Mouse (Mus musculus) naive thymus-derived CD4-positive, alpha-beta T cell, adult 2 months (primary cell): ENCODE results near the gene Gm12216.

Experiments
- DNase-seq: peaks from one replicate; pipeline ENCODE4 v3.0.0-alpha.2; 2011; ENCODE audit warnings: low read depth

Gm12216 gene

DNA sequence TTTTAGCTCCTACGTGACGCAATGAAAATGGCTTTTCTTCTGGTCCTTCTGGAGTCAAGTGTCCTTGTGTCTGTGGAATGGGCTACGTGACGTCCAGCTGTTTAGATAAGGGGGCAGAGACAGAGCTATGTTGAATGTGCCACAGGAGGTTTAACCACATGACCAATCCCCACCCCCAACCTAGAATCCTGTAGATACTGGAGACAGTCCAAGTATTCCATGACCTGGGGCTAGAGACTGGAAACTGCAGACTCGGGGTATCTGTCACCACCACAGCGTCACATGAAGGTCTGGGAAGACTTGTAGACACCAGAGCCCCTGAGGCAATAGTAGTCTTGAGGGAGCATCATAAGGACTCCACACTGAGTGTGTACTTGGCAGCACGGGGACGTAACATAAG lies 63.2 kb downstream of the Gm12216 start:
- no peak for DNase-seq

DNA sequence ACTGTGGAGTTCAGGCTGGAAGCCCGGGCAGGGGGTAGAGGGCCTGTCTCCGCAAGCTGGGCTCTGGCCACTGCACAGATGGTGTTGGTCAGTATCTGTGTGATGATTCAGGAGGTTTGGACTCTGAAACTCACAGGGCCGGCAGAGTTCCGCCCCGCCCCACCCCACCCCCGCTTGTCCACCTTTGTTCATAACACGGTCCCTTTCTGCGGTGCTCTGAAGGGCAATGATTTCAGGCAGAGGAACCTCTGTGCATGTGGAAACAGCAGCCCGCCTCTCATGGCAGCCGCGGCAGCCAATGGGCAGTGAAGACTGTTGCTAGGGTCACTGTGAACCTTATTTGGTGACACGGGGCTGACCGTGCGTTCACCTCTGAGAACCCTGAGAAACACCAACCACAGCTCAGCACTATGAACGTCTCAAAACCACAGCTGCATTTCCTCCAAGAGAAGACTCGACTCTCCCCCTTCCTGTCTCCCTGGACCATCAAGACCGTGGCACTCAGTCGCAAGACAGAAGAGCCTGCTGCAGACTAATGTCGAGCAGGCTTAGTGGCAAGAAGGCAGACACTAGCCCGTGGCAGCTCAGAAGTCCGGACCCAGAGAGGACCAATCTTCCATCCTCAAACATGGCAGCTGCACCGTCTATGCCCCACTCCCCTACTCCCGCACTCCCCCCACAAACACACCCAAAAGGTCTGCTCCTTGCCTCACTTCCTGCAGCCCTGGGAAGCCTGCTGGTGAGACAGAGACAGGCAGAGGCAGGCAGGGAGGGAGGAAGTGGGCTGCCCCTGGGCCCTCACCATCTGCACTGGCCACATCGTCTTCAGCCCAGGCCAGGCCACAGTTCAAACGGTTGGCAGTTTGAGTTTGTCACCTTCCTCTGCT lies 64.1 kb downstream of the Gm12216 start:
- DNase-seq, result peak; percentile 83

GRCm38 (mm10) chr11:53794015-53794414 lies 65.0 kb downstream of the Gm12216 start:
- DNase-seq, result no peak

DNA sequence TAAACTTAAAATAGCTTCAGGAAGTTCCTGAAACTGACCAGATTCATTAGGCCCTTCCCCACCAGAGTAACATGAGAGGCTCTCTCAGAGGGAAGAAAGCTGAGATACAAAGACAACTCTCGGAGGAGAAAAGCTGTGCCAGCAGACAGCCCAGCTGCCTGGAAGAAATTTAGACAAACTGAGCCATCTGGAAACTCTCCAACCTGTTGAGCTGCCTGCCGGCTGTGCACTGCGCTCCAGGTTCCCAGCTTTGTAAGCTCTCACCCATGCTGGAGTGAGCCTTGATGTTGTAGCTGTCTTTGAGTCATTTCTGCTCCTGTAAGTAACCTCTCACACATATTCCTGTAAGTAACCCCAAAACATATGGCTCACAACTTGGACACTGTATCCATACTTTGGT lies 66.1 kb downstream of the Gm12216 start:
- DNase-seq, result no peak

GRCm38 (mm10) chr11:53789277-53789676 lies 69.8 kb downstream of the Gm12216 start:
- no peak for DNase-seq

GRCm38 (mm10) chr11:53788196-53788595 lies 70.9 kb downstream of the Gm12216 start:
- no peak for DNase-seq

GRCm38 (mm10) chr11:53786058-53787031 lies 72.7 kb downstream of the Gm12216 start:
- peak; percentile 60 for DNase-seq

DNA sequence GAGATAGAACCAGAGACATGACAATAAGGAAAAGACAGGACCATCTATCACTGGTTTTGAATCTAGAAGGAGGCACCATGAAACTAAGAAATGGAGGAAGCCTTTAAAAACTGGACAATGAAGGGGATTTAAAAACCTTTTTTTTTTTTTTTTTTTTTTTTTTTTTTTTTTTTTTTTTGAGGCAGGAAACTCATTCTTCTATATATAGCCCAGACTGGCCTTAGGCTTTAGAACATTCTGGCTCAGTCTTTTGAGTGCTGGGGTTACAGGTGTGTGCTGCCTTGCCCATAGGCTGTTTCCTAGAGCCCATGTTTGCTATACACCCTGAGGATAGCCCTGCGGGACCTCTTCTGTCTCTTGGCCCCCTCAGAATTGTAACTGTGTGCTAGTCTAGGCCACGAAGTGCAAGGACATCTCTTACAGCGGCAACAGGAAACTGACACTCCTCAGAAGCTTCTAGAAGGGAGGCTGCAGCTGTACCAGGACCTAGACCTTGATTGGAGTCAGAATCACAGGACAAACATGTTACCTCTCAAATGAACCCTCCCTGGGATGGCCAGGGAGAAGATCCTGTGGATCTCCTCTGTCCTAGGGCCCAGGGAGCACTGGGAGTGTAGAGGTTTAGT lies 73.6 kb downstream of the Gm12216 start:
- DNase-seq, result peak; percentile 70

- no peak for DNase-seq
Observed at GRCm38 (mm10) chr11:53783288-53783687, 75.8 kb downstream of the Gm12216 start.

- DNase-seq, result no peak
Observed at GRCm38 (mm10) chr11:53781964-53782363, 77.1 kb downstream of the Gm12216 start.

GRCm38 (mm10) chr11:53781201-53781775 lies 77.8 kb downstream of the Gm12216 start:
- DNase-seq, result no peak

GRCm38 (mm10) chr11:53780262-53780661 lies 78.8 kb downstream of the Gm12216 start:
- DNase-seq, result no peak

DNA sequence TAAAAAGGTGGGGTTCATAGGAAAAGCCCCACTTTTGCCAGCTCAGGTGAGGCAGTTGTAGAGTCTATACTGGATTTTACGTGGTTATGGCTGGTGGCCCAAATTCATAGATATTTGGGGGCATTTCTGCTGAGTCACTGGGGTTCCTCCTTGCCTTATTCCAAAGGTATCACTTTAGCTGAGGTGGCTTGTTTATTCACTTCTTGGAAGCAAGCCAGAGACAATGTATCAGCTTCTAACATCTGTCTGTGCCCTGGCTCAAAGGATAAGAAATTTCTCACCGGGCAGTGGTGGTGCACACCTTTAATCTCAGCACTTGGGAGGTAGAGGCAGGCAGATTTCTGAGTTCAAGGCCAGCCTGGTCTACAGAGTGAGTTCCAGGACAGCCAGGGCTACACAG lies 79.2 kb downstream of the Gm12216 start:
- DNase-seq, result no peak

GRCm38 (mm10) chr11:53778455-53778854 lies 80.6 kb downstream of the Gm12216 start:
- DNase-seq, result no peak

GRCm38 (mm10) chr11:53777736-53778135 lies 81.3 kb downstream of the Gm12216 start:
- no peak for DNase-seq

GRCm38 (mm10) chr11:53774659-53775255 lies 84.3 kb downstream of the Gm12216 start:
- no peak for DNase-seq

DNA sequence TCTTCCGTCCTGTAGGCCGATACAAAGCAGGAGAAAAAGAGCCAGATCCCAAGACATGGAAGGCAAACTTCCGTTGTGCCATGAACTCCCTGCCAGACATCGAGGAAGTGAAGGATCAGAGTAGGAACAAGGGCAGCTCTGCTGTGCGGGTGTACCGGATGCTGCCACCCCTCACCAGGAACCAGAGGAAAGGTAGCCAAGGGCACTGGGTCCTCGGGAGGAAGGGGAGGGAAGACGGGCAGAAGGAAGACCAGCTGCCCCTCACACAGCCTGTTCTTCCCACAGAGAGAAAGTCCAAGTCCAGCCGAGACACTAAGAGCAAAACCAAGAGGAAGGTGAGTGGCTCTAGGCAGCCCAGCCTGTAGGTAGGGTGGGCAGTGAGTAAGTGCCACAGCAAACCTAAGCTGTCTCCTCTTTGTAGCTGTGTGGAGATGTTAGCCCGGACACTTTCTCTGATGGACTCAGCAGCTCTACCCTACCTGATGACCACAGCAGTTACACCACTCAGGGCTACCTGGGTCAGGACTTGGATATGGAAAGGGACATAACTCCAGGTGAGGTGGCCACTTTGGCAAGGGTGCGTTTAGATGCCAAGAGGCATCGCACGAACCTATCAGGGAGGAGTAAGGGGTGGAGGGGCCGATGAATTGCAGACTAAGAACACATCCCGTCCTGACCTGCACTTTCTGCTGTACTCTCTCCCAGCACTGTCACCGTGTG lies 85.3 kb downstream of the Gm12216 start:
- DNase-seq, result no peak

GRCm38 (mm10) chr11:53773087-53773486 lies 86.0 kb downstream of the Gm12216 start, which contains the start of gene Gm17334:
Gene Gm17334, minus strand, starts transcription at chr11:53773187.
- DNase-seq, result peak; percentile 15

GRCm38 (mm10) chr11:53772536-53772935 lies 86.5 kb downstream of the Gm12216 start:
- no peak for DNase-seq

GRCm38 (mm10) chr11:53771001-53771744 lies 87.9 kb downstream of the Gm12216 start:
- peak; percentile 36 for DNase-seq
